Mouse (Mus musculus) heart, postnatal 25 days (tissue): ENCODE data around the gene Fgfr2. TPM values are rescaled to one million over a fixed set of nuclear protein-coding genes. Genes with fewer than 3 reads are reported as not detected.
"Not testable (repeated sequence)": the region's sequence is repeated elsewhere in the genome, so short reads cannot be mapped to it uniquely, and the experiment has no call there.

ENCODE experiments used
- DNase-seq: peaks from one replicate; pipeline ENCODE4 v3.0.0; 2022; ENCODE audit warnings: low spot score
- intact Hi-C: fragments of 180-260 bp; cut with DNase I; formaldehyde crosslinking; loops from one replicate; pipeline ENCODE4 v1.15.1; 2025
- total RNA-seq, 2 experiments: library from RNA; stranded (reverse); gene quantifications; 2 replicates each; pipeline ENCODE4 v1.2.3; 2021

The Fgfr2 gene
- total RNA-seq, 2 experiments from 2014 or later: 1.7 to 1.8 TPM

GRCm38 (mm10) chr7:131162251-131162650 is 1960.9 kb downstream of the Fgfr2 start:
- intact Hi-C loops: no loop called here

DNA sequence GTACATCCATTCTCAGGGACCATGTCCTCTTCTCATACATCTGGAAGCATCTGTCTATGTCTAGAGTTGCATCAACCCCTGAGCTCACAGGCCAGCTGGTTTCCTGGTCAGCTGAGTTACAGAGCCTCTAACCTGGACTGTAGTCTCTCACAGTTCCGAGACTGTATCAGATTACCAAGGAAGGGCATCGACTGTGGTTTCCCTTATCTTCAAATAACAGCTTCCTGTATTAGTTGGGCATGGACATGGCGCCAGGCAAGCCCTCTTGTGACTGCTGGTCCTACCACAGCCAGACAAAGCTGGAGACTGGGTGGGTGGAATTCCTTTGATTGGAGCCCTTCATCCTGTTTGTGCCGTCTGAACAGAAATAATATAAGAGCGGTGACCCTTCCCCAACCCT is 1970.1 kb downstream of the Fgfr2 start:
- DNase-seq: no peak
- intact Hi-C loops: no loop called here

More at GRCm38 (mm10) chr7:131162251-131162650, 1960.9 kb downstream of the Fgfr2 start:
- no peak for DNase-seq

DNA sequence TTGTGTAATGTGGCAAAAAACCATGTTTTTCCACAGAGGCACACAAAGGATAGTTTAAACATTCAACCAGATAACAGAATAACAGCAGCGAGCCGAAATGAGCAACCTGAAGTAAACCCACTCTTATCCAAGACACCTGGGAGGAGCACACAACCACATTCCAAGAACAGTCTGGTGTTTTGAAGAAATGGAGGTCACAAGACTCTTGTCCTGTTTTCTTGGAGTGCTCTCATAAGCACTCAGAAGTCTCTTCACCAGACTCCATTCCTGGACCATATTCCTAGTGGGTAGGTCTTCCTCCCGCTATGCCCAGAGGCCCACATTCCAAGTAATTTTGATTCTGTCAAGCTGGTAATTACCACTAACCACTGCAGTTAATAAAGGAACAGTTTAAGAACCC is 1973.0 kb downstream of the Fgfr2 start:
- intact Hi-C loops: no loop called here
- DNase-seq: no peak

DNA sequence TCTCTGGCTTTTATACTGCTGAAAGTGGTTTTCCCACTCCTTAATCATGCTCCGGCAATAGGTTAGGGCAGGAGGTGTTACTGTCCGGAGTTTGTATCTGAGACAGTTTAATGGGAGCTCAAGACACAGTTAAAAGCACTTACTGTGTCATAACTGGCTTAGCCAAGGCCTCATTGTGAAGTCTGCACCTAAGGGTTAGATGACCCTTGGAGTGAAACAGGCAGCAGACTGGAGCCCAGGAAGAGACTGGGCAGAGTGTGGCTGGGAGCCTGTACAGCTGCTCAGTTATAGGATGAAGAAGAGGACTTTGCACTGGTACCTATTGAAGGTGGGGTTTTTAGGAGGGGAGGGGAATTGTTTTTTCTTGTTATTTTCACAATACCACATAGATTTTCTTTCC is 1976.9 kb downstream of the Fgfr2 start, which contains the start of gene 4933402N03Rik:
TSS of gene 4933402N03Rik (minus strand) at position 101 of the 400 bp plus-strand sequence.
- no peak for DNase-seq
- intact Hi-C loops: no loop called here

GRCm38 (mm10) chr7:131133181-131133580 is 1990.0 kb downstream of the Fgfr2 start:
- no peak for DNase-seq
- intact Hi-C loops: no loop called here

DNA sequence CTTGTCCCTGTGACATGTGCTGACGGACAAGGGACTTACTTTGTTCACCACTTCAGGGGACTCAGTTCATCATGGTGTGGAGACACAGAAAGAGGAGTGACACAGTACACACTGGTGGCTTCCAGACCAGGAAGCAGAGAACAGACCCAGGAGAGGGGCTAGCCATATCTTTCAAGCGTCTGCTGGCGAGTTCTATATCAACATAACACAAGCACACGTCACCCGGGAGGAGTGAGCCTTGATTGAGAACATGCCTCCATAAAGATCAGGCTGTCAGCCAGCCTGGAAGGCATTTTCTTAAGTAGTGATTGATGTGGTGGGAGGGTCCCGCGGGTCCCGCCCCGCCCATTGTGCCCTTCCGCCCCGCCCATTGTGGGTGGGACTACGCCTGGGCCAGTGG is 1993.1 kb downstream of the Fgfr2 start:
- intact Hi-C loops: no loop called here
- DNase-seq: no peak

DNA sequence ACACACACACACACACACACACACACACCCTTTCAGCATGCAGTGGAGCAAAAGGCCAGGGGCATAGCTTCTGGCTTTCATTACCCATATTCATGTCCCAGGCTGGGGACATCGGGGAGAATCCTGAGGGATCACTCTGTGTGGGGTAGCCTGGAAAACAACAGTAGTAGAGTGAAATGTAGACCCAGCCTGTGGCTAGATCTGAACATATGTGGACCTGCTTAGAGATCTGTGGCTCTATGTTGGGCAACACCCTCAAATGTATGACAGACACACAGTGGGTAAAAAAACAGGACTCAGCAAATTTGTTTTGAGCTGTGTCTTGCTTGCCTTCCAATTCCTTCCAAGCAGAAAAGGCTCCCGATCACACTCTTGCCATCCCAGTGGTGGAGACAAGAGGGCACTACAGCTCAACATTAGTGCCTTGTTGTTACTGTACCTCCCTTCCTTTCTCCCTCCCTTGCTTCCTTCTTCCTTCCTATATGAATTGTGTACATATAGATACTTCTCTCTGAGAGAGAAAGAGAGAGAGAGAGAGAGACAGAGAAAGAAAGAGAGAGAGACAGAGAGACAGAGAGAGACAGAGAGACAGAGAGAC is 2000.8 kb downstream of the Fgfr2 start:
- no peak for DNase-seq
- intact Hi-C loops: no loop called here

- DNase-seq: no peak
- intact Hi-C loops: no loop called here
Measured at GRCm38 (mm10) chr7:131114434-131114833, 2008.7 kb downstream of the Fgfr2 start.

DNA sequence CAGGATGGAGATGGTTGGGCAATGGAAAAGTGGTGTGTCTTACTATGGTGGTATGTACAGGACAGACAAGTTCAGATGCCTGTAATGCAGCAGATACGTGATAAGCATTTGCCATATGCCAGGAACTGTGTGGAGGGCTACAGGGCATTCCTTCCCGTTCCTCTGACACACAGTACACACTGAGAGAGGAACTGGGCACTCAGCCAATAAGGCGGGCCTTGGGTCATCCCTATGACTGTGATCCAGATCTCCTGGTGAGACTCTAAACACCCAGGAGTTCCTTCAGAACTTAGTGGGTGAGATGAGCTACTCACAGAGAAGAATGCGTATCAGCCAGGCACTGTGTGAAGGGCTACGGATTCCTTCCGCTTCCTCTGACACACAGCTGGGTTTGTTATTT is 2009.5 kb downstream of the Fgfr2 start:
- no peak for DNase-seq
- intact Hi-C loops: no loop called here

DNA sequence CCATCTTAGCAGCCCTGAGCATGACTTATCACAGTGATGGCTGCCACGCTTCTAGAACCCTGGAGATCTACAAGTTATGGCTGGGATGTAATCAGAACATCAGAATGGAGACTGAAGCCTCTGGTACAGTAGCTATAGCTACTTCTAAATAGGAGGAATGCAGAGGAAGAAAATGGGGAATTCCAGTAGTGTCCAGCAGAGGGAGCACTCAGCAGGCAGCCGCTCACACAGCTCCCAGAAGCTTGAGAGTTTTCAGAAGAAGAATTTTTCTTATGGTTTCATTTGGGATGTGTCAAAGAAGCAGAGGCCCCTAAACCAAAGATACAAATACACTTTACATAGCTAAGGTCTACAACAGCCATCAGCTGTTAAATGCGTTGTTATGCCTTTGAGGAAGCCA is 2010.7 kb downstream of the Fgfr2 start:
- DNase-seq: no peak
- intact Hi-C loops: no loop called here

DNA sequence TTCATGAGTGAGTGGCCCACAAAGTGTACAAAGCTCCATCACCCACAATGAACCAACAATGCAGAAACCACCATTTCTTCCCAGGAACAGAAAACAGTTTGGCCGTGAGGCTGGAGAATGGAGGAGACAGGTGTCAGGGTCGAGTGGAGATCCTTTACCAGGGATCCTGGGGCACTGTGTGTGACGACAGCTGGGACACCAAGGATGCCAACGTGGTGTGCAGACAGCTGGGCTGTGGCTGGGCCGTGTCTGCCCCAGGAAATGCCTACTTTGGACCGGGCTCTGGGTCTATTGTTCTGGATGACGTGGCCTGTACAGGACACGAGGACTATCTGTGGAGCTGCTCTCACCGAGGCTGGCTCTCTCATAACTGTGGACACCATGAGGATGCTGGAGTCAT is 2040.7 kb downstream of the Fgfr2 start:
- DNase-seq, intact Hi-C loops: not testable (repeated sequence)

GRCm38 (mm10) chr7:131075956-131076355 is 2047.2 kb downstream of the Fgfr2 start:
- intact Hi-C loops: no loop called here

DNA sequence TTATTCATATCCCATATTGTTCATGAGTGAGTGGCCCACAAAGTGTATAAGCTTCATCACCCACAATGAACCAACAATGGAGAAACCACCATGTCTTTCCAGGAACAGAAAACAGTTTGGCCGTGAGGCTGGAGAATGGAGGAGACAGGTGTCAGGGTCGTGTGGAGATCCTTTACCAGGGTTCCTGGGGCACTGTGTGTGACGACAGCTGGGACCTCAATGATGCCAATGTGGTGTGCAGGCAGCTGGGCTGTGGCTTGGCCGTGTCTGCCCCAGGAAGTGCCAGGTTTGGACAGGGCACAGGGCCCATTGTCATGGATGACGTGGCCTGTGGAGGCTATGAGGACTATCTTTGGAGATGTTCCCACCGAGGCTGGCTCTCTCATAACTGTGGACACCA is 2049.1 kb downstream of the Fgfr2 start:
- DNase-seq, intact Hi-C loops: not testable (repeated sequence)

More at GRCm38 (mm10) chr7:131075956-131076355, 2047.2 kb downstream of the Fgfr2 start:
- DNase-seq: no peak

GRCm38 (mm10) chr7:131073476-131073875 is 2049.7 kb downstream of the Fgfr2 start:
- intact Hi-C loops, DNase-seq: not testable (repeated sequence)

- DNase-seq, intact Hi-C loops: not testable (repeated sequence)
Measured at GRCm38 (mm10) chr7:131068191-131068590, 2055.0 kb downstream of the Fgfr2 start.

DNA sequence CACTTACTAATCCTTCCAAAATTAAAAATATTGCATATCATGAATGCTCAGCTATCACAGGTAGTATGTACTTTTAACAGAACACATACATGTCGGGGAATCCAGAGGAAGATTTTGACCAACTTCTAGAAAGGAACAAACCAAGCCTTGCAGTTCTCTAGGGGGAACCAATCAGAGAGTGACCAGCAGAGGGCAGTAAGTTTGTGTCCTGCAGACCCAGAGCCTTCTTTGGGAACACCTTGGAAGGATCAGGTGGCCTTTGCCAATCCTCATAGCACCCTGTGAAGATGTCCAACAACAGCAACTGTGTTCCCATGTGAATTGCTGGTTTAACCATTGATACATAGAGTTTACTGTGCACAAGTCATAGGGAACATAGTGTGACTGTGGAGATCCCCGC is 2060.6 kb downstream of the Fgfr2 start:
- intact Hi-C loops: no loop called here

DNA sequence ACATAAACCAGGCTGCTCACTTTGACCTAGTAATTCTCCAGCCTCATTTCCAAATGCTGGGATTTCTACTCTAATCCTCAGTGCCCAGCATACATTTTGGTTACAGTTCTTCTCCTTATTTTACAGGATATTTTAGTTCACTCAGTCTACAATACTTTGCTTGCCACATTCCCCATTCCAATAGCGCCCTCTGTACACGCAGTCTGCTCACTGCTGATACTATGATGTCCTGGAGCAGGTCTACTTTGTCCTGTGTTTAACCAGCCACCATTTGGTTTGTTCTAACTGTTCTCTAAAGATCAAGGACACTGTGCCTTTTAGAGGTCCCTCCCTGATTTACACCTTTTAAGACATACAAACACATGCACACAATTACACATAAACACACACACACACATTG is 2063.3 kb downstream of the Fgfr2 start:
- intact Hi-C loops, DNase-seq: not testable (repeated sequence)

More for the DNA sequence above, 2060.6 kb downstream of the Fgfr2 start:
- no peak for DNase-seq

- intact Hi-C loops, DNase-seq: not testable (repeated sequence)
Measured at GRCm38 (mm10) chr7:131057918-131058317, 2065.2 kb downstream of the Fgfr2 start.

DNA sequence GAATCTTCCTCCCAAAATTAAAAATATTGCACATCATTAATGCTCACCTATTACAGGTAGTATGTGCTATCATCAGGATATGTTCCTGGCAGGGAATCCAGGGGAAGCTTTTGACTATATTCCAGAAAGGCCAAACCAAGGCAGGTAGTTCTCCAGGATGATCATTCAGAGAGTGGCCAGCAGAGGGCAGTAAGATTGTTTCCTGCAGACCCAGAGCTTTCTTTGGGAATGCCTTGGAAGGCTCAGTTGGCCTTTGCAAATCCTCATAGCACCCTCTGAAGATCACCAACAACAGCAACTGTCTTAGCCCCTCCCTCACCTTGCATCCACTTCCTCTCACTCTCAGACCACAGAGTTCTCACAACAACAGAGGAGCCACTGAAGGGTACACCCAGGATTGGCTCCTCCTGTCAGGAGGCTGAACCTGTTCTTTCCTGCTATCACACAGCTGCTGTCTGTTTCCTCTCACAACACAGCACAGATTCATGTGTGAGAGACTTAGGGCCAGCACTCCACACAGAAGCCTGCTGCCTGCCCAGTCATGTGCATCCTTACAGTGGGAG is 2068.3 kb downstream of the Fgfr2 start:
- no peak for DNase-seq
- intact Hi-C loops: no loop called here

DNA sequence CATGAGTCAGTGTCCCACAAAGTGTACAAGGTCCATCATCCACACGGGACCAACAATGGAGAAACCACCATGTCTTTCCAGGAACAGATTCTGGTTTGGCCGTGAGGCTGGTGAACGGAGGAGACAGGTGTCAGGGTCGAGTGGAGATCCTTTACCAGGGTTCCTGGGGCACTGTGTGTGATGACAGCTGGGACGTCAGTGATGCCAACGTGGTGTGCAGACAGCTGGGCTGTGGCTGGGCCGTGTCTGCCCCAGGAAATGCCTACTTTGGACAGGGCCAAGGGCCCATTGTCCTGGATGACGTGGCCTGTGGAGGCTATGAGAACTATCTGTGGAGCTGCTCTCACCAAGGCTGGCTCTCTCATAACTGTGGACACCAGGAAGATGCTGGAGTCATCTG is 2073.3 kb downstream of the Fgfr2 start:
- intact Hi-C loops: loop anchor here (10.0 kb wide), 1 partner anchor 275 kb away; the partner anchor contains the start of gene Btbd16
- not testable (repeated sequence) for DNase-seq

- intact Hi-C loops: loop anchor here (10.0 kb wide), 1 partner anchor 271 kb away; the partner anchor contains the start of gene Btbd16
- not testable (repeated sequence) for DNase-seq
Measured at GRCm38 (mm10) chr7:131045258-131045835, 2077.8 kb downstream of the Fgfr2 start.
